Mouse (Mus musculus) liver, embryonic 16.5 days (tissue): Measurements from ENCODE around the gene Chpf2. TPM values are rescaled to one million over a fixed set of nuclear protein-coding genes. Genes with fewer than 3 reads are reported as not detected.

Source experiments
- ATAC-seq: fragments of 200-750 bp; cut with Nextera tagmentation; 2 replicates; pipeline ENCODE4 v1.8.0; 2017; ENCODE audit warnings: low read depth, mild to moderate bottlenecking, moderate number of reproducible peaks, moderate library complexity
- H3K27ac ChIP-seq: fragments of 300-500 bp; sonication (generic); 2 replicates; pipeline ENCODE4 v1.5.1; 2014; ENCODE audit warnings: mild to moderate bottlenecking, low read length
- H3K27me3 ChIP-seq: fragments of 300-500 bp; sonication (generic); 2 replicates; pipeline ENCODE4 v1.6.1; 2014; ENCODE audit warnings: low read depth, low read length, mixed read lengths; ENCODE audit not compliant: control insufficient read depth, insufficient read depth
- H3K36me3 ChIP-seq: fragments of 300-500 bp; sonication (generic); 2 replicates; pipeline ENCODE4 v1.6.1; 2014; ENCODE audit warnings: mild to moderate bottlenecking; ENCODE audit not compliant: control insufficient read depth, insufficient read depth
- H3K4me1 ChIP-seq: fragments of 300-500 bp; sonication (generic); 2 replicates; pipeline ENCODE4 v1.6.1; 2014; ENCODE audit warnings: low read depth, low read length, mixed read lengths; ENCODE audit not compliant: control insufficient read depth
- H3K4me2 ChIP-seq: fragments of 300-500 bp; sonication (generic); 2 replicates; pipeline ENCODE4 v1.6.1; 2014; ENCODE audit warnings: low read depth, low read length, mixed read lengths
- H3K4me3 ChIP-seq: fragments of 300-500 bp; sonication (generic); 2 replicates; pipeline ENCODE4 v1.5.1; 2014; ENCODE audit warnings: low read depth, mild to moderate bottlenecking, low read length
- H3K9ac ChIP-seq: fragments of 300-500 bp; sonication (generic); 2 replicates; pipeline ENCODE4 v1.6.1; 2014; ENCODE audit warnings: low read depth, low read length
- H3K9me3 ChIP-seq: fragments of 300-500 bp; sonication (generic); replicated peaks from 2 replicates; pipeline ENCODE4 v1.6.1; 2016; ENCODE audit warnings: low read length; ENCODE audit not compliant: control insufficient read depth
- WGBS: fragments of 180-500 bp; shearing (Covaris S2); extraction: QIAGEN DNeasy Blood & Tissue Kit; methylation state at CpG from one replicate; pipeline ENCODE4 v1.1.7; 2014; ENCODE audit not compliant: insufficient replicate concordance; 5-methylcytosine and 5-hydroxymethylcytosine counted together
- polyA plus RNA-seq: library from polyadenylated mRNA; unstranded; fragments of >200 nt; fragmentation: Nextera tagmentation; extraction: Ambion mirVana; gene quantifications from 2 replicates; pipeline ENCODE4 v1.2.1, GENCODE M21; 2015

Gene Chpf2
- polyA plus RNA-seq, 1 experiment from 2014 or later, result 11.3 TPM

DNA sequence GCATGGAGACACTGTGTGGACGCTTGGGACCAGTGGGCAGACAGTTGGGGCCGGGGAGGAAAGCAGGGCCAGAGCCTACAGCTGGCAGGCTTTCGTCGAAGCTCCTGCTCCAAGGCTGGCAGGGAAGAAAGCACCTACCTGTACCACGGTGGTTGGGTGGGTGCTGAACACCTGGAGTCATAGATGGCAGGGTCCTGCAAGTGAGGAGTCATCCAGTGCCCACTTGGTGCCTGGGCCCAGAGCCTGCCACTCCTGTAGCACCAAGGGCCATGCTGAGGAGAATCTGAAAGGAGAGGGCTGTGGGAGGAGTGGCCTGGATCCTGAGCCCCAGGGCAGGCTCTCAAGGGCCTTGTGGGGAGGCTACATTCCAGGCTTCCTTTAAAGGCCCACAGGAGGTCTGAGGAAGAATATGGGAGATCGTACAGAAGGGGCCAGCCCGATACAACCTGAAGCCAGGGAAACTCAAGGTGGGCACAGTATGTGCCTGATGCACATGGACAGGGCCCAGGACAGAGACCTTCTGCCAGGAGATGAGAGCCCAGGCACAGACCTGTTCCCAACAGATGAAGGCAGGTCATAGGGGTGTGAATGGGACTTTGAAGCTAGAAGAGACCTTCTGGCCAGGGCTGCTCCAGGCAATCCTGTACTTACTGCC, 36.0 kb downstream of the Chpf2 start:
- WGBS, result 56% methylated on average over 7 of the region's 7 CpGs
- Histone ChIP-seq H3K4me1 (no peaks in the 10 kb centered on the region), H3K27me3 (peaks cover 20% of the 10 kb centered on the region)

GRCm38 (mm10) chr5:24623041-24623985, 36.8 kb downstream of the Chpf2 start:
- no peaks in the 10 kb centered on the region for H3K9me3 ChIP-seq
- no peak overlapping the region for H3K4me2 ChIP-seq
- no peak for ATAC-seq
- no peak overlapping the region for H3K27ac ChIP-seq
- peaks cover 20% of the 10 kb centered on the region for H3K27me3 ChIP-seq
- H3K9ac ChIP-seq, result no peak overlapping the region
- H3K4me3 ChIP-seq, result no peak overlapping the region
- H3K36me3 ChIP-seq, result no peaks in the 10 kb centered on the region
- WGBS, result 30% methylated on average over 8 of the region's 8 CpGs
- no peaks in the 10 kb centered on the region for H3K4me1 ChIP-seq

More for the DNA sequence above, 36.0 kb downstream of the Chpf2 start:
- Histone ChIP-seq H3K4me3 (no peak overlapping the region), H3K27ac (no peak overlapping the region), H3K9ac (no peak overlapping the region), H3K36me3 (no peaks in the 10 kb centered on the region), H3K9me3 (no peaks in the 10 kb centered on the region), H3K4me2 (no peak overlapping the region)
- ATAC-seq, result no peak

DNA sequence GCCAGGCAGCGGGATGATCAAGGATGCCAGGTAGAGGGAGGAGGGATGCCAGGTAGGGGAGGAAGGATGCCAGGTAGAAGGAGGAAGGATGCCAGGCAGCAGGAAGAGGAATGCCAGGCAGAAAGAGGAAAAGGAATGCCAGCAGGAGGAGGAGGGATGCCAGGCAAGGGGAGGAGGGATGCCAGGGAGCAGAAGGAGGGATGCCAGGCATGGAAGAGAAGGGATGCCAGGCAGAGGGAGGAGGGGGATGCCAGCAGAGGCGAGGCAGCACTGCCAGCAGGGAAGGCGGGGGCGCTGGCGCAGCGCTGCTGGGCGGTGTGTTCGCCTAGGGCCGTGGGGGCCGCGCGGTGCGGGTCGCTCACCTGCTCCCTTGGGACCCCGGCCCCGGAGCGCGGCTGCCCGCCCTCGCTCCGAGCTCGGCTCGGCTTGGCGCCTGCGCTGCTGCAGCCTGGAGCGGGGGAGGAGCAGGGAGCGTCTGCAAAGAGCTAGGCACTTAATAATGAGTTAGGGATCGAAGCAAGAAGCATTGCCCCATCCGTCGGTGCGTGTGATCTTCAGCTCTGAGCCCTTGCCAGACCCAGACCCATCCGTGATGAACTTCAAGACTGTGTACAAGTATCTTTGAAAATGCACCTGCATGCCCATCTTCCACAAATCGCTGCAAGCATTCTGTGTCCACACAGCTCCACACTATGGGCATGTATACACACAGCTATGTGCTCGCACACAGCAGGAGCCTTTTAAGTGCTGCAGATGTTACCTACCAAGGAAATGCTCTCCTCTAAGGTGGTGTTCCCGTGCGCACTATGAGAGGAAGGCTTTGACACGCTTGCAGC, 37.7 kb downstream of the Chpf2 start, which contains the start of gene Smarcd3:
Gene Smarcd3, minus strand, starts transcription at position 426 of the 836 bp plus-strand sequence.
- Histone ChIP-seq H3K9ac (no peak within 1 kb of the TSS), H3K27ac (no peak within 1 kb of the TSS), H3K4me2 (peak within 1 kb of the TSS; percentile 40), H3K4me1 (no peaks in the 10 kb centered on the region), H3K9me3 (no peaks in the 10 kb centered on the region), H3K36me3 (no peaks in the 10 kb centered on the region), H3K4me3 (no peak within 1 kb of the TSS), H3K27me3 (peaks cover 20% of the 10 kb centered on the region)
- ATAC-seq, result no peak
- whole genome bisulfite sequencing, result 4% methylated on average over 37 of the region's 37 CpGs

DNA sequence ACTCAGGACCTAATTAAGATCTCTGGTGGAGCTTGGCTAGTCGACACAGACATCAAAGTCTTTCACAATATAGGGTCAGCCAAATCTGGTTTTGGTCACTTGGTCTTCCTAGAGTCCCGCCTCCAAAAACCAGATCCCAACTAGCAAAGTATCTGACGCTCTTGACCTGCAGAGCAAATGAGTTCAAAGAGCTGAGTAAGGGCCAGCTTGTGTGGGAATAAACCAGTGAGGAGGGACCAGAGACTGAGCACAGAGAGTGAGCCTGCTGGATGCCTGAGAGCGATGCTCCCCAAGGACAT, 38.2 kb downstream of the Chpf2 start:
- Histone ChIP-seq H3K4me1 (no peaks in the 10 kb centered on the region), H3K9me3 (no peaks in the 10 kb centered on the region), H3K9ac (no peak overlapping the region), H3K27me3 (peaks cover 20% of the 10 kb centered on the region), H3K4me2 (no peak overlapping the region), H3K36me3 (no peaks in the 10 kb centered on the region), H3K4me3 (no peak overlapping the region), H3K27ac (no peak overlapping the region)
- 32% methylated on average over 4 of the region's 4 CpGs for WGBS
- ATAC-seq, result no peak

DNA sequence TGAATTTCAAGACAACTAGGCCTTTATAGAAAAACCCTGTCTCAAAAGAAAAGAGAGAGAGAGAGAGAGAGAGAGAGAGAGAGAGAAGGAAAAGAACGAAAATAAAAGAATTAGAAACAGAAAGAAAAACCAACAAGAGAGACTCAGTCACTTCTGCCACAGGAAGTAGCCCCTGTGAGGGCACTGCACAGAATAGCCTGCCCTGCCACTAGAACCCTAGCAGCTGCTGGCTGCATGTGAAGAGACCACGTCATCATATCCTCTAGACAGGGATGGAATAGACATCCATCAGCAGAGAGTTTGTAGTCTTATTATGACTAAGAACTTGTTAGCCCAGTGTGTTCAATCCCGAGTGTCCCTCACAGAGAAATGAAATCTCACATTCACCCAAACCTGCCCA, 43.2 kb downstream of the Chpf2 start:
- Histone ChIP-seq H3K27ac (no peak overlapping the region), H3K9me3 (no peaks in the 10 kb centered on the region), H3K4me1 (no peaks in the 10 kb centered on the region), H3K36me3 (no peaks in the 10 kb centered on the region), H3K4me3 (no peak overlapping the region), H3K4me2 (no peak overlapping the region), H3K9ac (no peak overlapping the region), H3K27me3 (0 out of 2 replicates have a peak, but pooled peaks cover 2% of the 10 kb centered on the region)
- 34% methylated on average over 3 of the region's 3 CpGs for WGBS
- ATAC-seq, result no peak

GRCm38 (mm10) chr5:24635093-24635492, 48.6 kb downstream of the Chpf2 start:
- no peak for ATAC-seq
- Histone ChIP-seq H3K27me3 (no peaks in the 10 kb centered on the region), H3K9ac (no peak overlapping the region), H3K27ac (no peak overlapping the region), H3K4me3 (no peak overlapping the region), H3K9me3 (no peaks in the 10 kb centered on the region), H3K36me3 (no peaks in the 10 kb centered on the region), H3K4me1 (no peaks in the 10 kb centered on the region), H3K4me2 (no peak overlapping the region)
- WGBS, result 22% methylated on average over 1 of the region's 1 CpGs

- WGBS, result 59% methylated on average over 6 of the region's 6 CpGs
- Histone ChIP-seq H3K27ac (no peak overlapping the region), H3K4me3 (no peak overlapping the region), H3K9ac (no peak overlapping the region), H3K4me2 (no peak overlapping the region), H3K36me3 (no peaks in the 10 kb centered on the region), H3K27me3 (no peaks in the 10 kb centered on the region), H3K9me3 (no peaks in the 10 kb centered on the region), H3K4me1 (no peaks in the 10 kb centered on the region)
- no peak for ATAC-seq
Observed at GRCm38 (mm10) chr5:24635526-24636141, 49.1 kb downstream of the Chpf2 start.

DNA sequence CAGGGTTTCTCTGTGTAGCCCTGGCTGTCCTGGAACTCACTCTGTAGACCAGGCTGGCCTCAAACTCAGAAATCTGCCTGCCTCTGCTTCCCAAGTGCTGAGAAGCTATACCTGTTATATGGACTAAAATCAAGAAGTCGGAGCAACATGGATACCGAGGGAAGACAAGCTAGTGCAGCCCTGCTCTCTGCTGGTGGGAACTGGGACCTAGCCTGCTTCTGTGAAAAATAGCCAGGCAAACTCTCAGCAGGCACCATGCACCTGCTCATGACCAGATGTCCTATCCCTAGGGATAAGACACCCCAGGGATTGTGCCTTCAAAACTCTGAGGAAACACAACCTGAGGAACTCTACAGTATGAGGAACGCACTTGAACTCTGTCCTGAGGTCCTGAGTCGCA, 50.4 kb downstream of the Chpf2 start:
- 61% methylated on average over 4 of the region's 4 CpGs for WGBS
- Histone ChIP-seq H3K27me3 (no peaks in the 10 kb centered on the region), H3K9me3 (no peaks in the 10 kb centered on the region), H3K4me3 (no peak overlapping the region), H3K27ac (no peak overlapping the region), H3K4me2 (no peak overlapping the region), H3K9ac (no peak overlapping the region), H3K36me3 (no peaks in the 10 kb centered on the region), H3K4me1 (no peaks in the 10 kb centered on the region)
- ATAC-seq, result no peak
